Mouse (Mus musculus): ENCODE results near the gene Dnajc21. TPM values are rescaled to one million over a fixed set of nuclear protein-coding genes. Genes with fewer than 3 reads are reported as not detected.

Gene Dnajc21
- 125 and 133 TPM in 2 replicates for polyA plus RNA-seq (2011; ENCODE audit: insufficient read depth, insufficient read length, low read depth, missing spikeins)

DNA sequence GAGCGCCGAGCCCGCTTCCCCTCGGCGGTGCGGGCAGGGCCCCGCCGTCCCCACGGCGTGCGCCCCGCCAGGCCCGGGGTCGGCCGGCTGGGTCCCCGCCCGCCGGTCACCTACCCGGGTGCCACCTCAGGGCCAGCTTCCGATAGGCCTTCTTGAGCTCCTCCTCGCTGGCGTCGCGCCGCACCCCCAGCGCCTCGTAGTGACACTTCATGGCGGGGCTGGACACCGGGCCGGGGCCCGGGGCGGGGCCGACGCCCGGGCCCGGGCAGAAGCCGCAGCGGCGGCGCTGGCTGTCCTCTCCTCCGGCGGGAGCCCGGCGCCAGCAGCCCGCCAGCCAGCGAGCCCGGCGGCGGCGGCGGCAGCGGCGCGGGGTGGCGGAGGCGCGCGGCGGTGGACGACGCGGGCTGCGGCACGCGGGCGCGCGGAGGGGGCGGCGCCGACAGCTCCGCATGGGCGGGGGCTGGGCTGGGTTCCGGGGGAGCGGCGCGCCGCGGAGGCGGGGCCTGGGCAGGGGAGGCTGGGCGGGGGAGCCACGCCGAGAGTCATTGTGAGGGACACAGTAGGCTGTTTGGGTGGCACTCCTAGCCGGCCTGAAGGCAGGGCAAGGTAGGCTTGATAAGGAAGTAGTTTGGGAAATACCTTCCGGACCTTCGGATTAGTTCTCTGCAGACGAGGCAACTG, at the start of gene Dnajc21:
Gene Dnajc21 (minus strand): TSS at position 366 of the 681 bp plus-strand sequence.
- Histone ChIP-seq H3K9me3 (replicated peaks; ENCODE audit: control insufficient read depth, insufficient read depth, low read length, poor library complexity, severe bottlenecking) (no peaks in the 10 kb centered on the region), H3K4me3 (ENCODE audit: low read depth, low read length) (peak within 1 kb of the TSS; percentile 81), H3K4me1 (ENCODE audit: control insufficient read depth, insufficient read depth, low read length) (peaks cover 2% of the 10 kb centered on the region), H3K27me3 (ENCODE audit: control insufficient read depth, insufficient read depth, low read length, poor library complexity, severe bottlenecking) (no peaks in the 10 kb centered on the region), H3K27ac (ENCODE audit: insufficient read depth, low read length) (peak within 1 kb of the TSS; percentile 96), H3K9ac (ENCODE audit: low read depth, poor library complexity, severe bottlenecking) (peak within 1 kb of the TSS; percentile 99), H3K36me3 (ENCODE audit: control insufficient read depth, insufficient read depth, low read length, poor library complexity, severe bottlenecking) (peaks cover 8% of the 10 kb centered on the region)
- TF ChIP-seq EP300 (IDR thresholded peaks at IDR 0.05; ENCODE audit: insufficient read depth, low read depth, low read length) (peak; percentile 43; the same call in 1 of the 2 replicates), POLR2A (IDR thresholded peaks at IDR 0.05; ENCODE audit: insufficient read depth, low read length) (peak; percentile 30), CTCF (IDR thresholded peaks at IDR 0.05; ENCODE audit: low read depth, low read length) (no peak)

DNA sequence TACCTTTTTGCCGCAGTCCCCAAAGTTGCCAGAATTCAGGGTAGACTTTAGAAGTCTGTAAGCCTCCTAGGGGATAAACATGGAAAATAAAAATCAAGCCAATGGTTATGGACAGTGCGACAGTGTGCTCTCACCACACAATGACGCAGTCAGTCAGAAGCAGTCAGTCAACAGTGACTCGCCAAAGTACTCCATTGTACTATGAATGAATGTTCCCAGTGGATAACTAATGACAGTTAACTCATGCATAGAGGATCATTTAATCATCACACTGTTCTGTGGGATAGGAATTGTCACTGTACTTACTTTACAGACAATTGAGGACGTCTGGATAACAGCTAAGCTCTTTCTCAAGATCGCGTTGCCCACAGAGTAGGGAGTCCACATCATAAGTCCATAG, 44.9 kb upstream of the Dnajc21 start:
- Histone ChIP-seq H3K27me3 (ENCODE audit: control insufficient read depth, insufficient read depth, low read length, poor library complexity, severe bottlenecking) (no peaks in the 10 kb centered on the region), H3K27ac (ENCODE audit: insufficient read depth, low read length) (no peak overlapping the region), H3K36me3 (ENCODE audit: control insufficient read depth, insufficient read depth, low read length, poor library complexity, severe bottlenecking) (no peaks in the 10 kb centered on the region), H3K9ac (ENCODE audit: low read depth, poor library complexity, severe bottlenecking) (no peak overlapping the region), H3K4me3 (ENCODE audit: low read depth, low read length) (no peak overlapping the region), H3K4me1 (ENCODE audit: control insufficient read depth, insufficient read depth, low read length) (no peaks in the 10 kb centered on the region), H3K9me3 (replicated peaks; ENCODE audit: control insufficient read depth, insufficient read depth, low read length, poor library complexity, severe bottlenecking) (peaks cover 14% of the 10 kb centered on the region; the same call in 1 of the 2 replicates)
- TF ChIP-seq POLR2A (IDR thresholded peaks at IDR 0.05; ENCODE audit: insufficient read depth, low read length) (no peak), EP300 (IDR thresholded peaks at IDR 0.05; ENCODE audit: insufficient read depth, low read depth, low read length) (no peak), CTCF (IDR thresholded peaks at IDR 0.05; ENCODE audit: low read depth, low read length) (no peak)

DNA sequence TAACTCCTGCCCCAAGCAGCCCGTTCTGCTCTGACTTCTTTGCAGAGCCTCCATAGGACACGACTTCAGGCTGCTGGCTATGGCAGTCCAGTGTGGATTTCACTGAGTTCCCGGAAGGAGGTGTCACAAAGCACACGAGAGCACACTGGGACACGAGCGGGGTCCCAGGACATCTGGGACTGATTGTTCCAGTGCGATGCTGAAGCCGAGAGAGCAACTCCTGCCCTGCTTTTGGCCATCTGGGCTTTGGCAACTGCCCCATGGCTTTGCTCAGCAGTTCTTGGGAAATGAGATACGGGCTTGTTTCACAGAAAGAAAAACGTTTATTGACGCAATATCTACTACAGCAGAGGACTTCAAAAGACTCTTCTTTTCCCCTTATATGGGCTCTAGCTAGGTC, 35.8 kb upstream of the Dnajc21 start:
- no peaks in the 10 kb centered on the region for H3K36me3 ChIP-seq (ENCODE audit: control insufficient read depth, insufficient read depth, low read length, poor library complexity, severe bottlenecking)
- H3K27me3 ChIP-seq (ENCODE audit: control insufficient read depth, insufficient read depth, low read length, poor library complexity, severe bottlenecking), result no peaks in the 10 kb centered on the region
- H3K4me3 ChIP-seq (ENCODE audit: low read depth, low read length), result no peak overlapping the region
- TF ChIP-seq EP300 (IDR thresholded peaks at IDR 0.05; ENCODE audit: insufficient read depth, low read depth, low read length), result no peak
- no peak for TF ChIP-seq POLR2A (IDR thresholded peaks at IDR 0.05; ENCODE audit: insufficient read depth, low read length)
- H3K27ac ChIP-seq (ENCODE audit: insufficient read depth, low read length), result no peak overlapping the region
- no peaks in the 10 kb centered on the region for H3K9me3 ChIP-seq (replicated peaks; ENCODE audit: control insufficient read depth, insufficient read depth, low read length, poor library complexity, severe bottlenecking)
- no peak overlapping the region for H3K9ac ChIP-seq (ENCODE audit: low read depth, poor library complexity, severe bottlenecking)
- no peaks in the 10 kb centered on the region for H3K4me1 ChIP-seq (ENCODE audit: control insufficient read depth, insufficient read depth, low read length)

DNA sequence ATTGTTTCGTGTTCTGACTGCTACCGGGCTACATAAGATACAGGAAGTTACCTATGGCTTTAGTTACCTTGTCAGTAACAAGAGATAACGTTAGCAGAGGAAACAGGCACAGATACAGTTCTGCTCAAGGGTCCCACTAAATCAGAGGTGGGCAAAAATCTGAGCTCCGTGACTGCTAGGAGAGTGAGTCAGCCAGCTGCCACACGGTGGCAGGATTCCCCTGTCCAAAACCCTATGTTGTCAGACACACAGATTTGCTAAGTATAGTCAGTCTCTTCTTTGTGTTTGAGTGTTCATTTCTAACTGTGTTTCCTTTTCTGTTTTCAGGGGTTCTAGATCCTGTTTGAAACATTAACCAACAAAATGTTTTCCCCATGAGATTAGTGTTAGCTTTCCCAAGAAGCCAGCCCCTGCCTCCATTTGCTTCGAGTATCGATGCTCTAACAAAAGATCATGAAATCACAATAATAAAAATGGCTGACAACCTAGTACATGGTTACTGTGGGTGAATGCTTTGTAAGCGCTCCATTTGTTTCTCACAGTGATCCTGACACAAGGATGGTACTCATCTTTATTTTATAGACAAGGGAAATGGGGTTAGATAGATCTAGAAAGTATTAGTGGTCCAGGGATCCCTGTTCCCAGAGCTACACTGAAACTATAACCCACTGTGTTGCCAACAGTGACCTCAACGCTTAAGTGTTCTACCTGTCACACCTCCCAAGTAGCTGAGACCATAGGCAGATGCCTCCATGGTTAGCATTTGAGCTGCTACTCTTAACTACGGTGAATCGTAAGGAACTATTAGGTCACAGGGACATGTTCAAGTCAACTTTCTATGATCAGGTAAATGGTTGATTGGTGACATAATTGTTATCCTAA, 30.8 kb upstream of the Dnajc21 start:
- H3K27ac ChIP-seq (ENCODE audit: insufficient read depth, low read length), result no peak overlapping the region
- H3K4me3 ChIP-seq (ENCODE audit: low read depth, low read length), result no peak overlapping the region
- H3K9me3 ChIP-seq (replicated peaks; ENCODE audit: control insufficient read depth, insufficient read depth, low read length, poor library complexity, severe bottlenecking), result no peaks in the 10 kb centered on the region
- peaks cover 2% of the 10 kb centered on the region; the same call in 1 of the 2 replicates for H3K36me3 ChIP-seq (ENCODE audit: control insufficient read depth, insufficient read depth, low read length, poor library complexity, severe bottlenecking)
- H3K27me3 ChIP-seq (ENCODE audit: control insufficient read depth, insufficient read depth, low read length, poor library complexity, severe bottlenecking), result no peaks in the 10 kb centered on the region
- H3K4me1 ChIP-seq (ENCODE audit: control insufficient read depth, insufficient read depth, low read length), result peaks cover 2% of the 10 kb centered on the region
- H3K9ac ChIP-seq (ENCODE audit: low read depth, poor library complexity, severe bottlenecking), result no peak overlapping the region
- TF ChIP-seq CTCF (IDR thresholded peaks at IDR 0.05; ENCODE audit: low read depth, low read length) (peak; percentile 86), POLR2A (IDR thresholded peaks at IDR 0.05; ENCODE audit: insufficient read depth, low read length) (no peak), EP300 (IDR thresholded peaks at IDR 0.05; ENCODE audit: insufficient read depth, low read depth, low read length) (no peak)

- Histone ChIP-seq H3K4me3 (ENCODE audit: low read depth, low read length) (no peak overlapping the region), H3K36me3 (ENCODE audit: control insufficient read depth, insufficient read depth, low read length, poor library complexity, severe bottlenecking) (peaks cover 3% of the 10 kb centered on the region), H3K27me3 (ENCODE audit: control insufficient read depth, insufficient read depth, low read length, poor library complexity, severe bottlenecking) (no peaks in the 10 kb centered on the region), H3K9me3 (replicated peaks; ENCODE audit: control insufficient read depth, insufficient read depth, low read length, poor library complexity, severe bottlenecking) (no peaks in the 10 kb centered on the region), H3K27ac (ENCODE audit: insufficient read depth, low read length) (no peak overlapping the region), H3K4me1 (ENCODE audit: control insufficient read depth, insufficient read depth, low read length) (peaks cover 2% of the 10 kb centered on the region), H3K9ac (ENCODE audit: low read depth, poor library complexity, severe bottlenecking) (no peak overlapping the region)
- TF ChIP-seq POLR2A (IDR thresholded peaks at IDR 0.05; ENCODE audit: insufficient read depth, low read length) (no peak), EP300 (IDR thresholded peaks at IDR 0.05; ENCODE audit: insufficient read depth, low read depth, low read length) (no peak), CTCF (IDR thresholded peaks at IDR 0.05; ENCODE audit: low read depth, low read length) (no peak)
Observed at GRCm38 (mm10) chr15:10500035-10500434, 29.7 kb upstream of the Dnajc21 start.

All from ES-Bruce4 (cell line).